Mouse (Mus musculus): Measurements from ENCODE around the gene Tmem174.

- TF ChIP-seq CTCF (conservative IDR thresholded peaks at IDR 0.05; ENCODE audit: insufficient read depth, insufficient read length, low read depth, low read length) (no peak), POLR2A (IDR thresholded peaks at IDR 0.05; ENCODE audit: low read depth, low read length) (no peak)
Measured at GRCm38 (mm10) chr13:98679631-98680041, 42.4 kb upstream of the Tmem174 start.

Data from kidney, adult 2 months (tissue).